Mouse (Mus musculus) CD4-positive, CD25-positive, alpha-beta regulatory T cell, adult 9 weeks (primary cell): ENCODE results near the gene Ces2g. TPM values are rescaled to one million over a fixed set of nuclear protein-coding genes. Genes with fewer than 3 reads are reported as not detected.

Experiments
- polyA plus RNA-seq: library from polyadenylated mRNA; unstranded; fragments of 100-300 nt; shearing (Covaris generic); gene quantifications from one replicate; pipeline ENCODE4 v1.2.1, GENCODE M21; 2017

Ces2g gene
- polyA plus RNA-seq, result 0.10 TPM

GRCm38 (mm10) chr8:104961537-104961961 is at the start of gene Ces2g:
Gene Ces2g, plus strand, starts transcription at chr8:104961718.

GRCm38 (mm10) chr8:104925972-104926596 is 35.4 kb upstream of the Ces2g start, which contains the start of gene Ces2e:
Gene Ces2e, plus strand, starts transcription at chr8:104926260.

GRCm38 (mm10) chr8:104947056-104947455 is 14.5 kb upstream of the Ces2g start, which contains the start of gene Ces2f:
Gene Ces2f, plus strand, starts transcription at chr8:104947356.

GRCm38 (mm10) chr8:105000586-105000985 is 39.1 kb downstream of the Ces2g start, which contains the start of gene Ces2h:
Gene Ces2h, plus strand, starts transcription at chr8:105000853.

Other genes with a start within 250 kb of the Ces2g start
- gene Ces2a, start 227.7 kb upstream of the Ces2g start, polyA plus RNA-seq, result not detected
- gene Ces2b, start 130.1 kb upstream of the Ces2g start, polyA plus RNA-seq, result not detected
- gene Ces2c, start 114.7 kb upstream of the Ces2g start, polyA plus RNA-seq, result 26.2 TPM
- gene Ces2e, start 35.5 kb upstream of the Ces2g start, polyA plus RNA-seq, result not detected
- not detected for gene Ces2f, start 14.4 kb upstream of the Ces2g start, polyA plus RNA-seq
- gene Ces2h, start 39.1 kb downstream of the Ces2g start, polyA plus RNA-seq, result not detected
- gene Ces3a, start 86.9 kb downstream of the Ces2g start, polyA plus RNA-seq, result not detected
- not detected for gene Ces3b, start 122.0 kb downstream of the Ces2g start, polyA plus RNA-seq
- gene Ces4a, start 170.1 kb downstream of the Ces2g start, polyA plus RNA-seq, result not detected
- 22.2 TPM for gene Cbfb, start 209.0 kb downstream of the Ces2g start, polyA plus RNA-seq